Mouse (Mus musculus) forebrain, embryonic 13.5 days (tissue): ENCODE results near the gene Tbx4. TPM values are rescaled to one million over a fixed set of nuclear protein-coding genes. Genes with fewer than 3 reads are reported as not detected.

Experiments
- ATAC-seq: fragments of 200-750 bp; cut with Nextera tagmentation; 2 replicates; pipeline ENCODE4 v1.8.0; 2017
- H3K27ac ChIP-seq: fragments of 300-500 bp; sonication (generic); 2 replicates; pipeline ENCODE4 v1.5.1; 2015; ENCODE audit warnings: inconsistent platforms, mild to moderate bottlenecking, moderate library complexity
- H3K27me3 ChIP-seq: fragments of 300-500 bp; sonication (generic); 2 replicates; pipeline ENCODE4 v1.6.1; 2015; ENCODE audit warnings: mild to moderate bottlenecking, inconsistent platforms
- H3K36me3 ChIP-seq: fragments of 300-500 bp; sonication (generic); 2 replicates; pipeline ENCODE4 v1.6.1; 2015; ENCODE audit warnings: mild to moderate bottlenecking, inconsistent platforms; ENCODE audit not compliant: poor library complexity, severe bottlenecking
- H3K4me1 ChIP-seq: fragments of 300-500 bp; sonication (generic); 2 replicates; pipeline ENCODE4 v1.6.1; 2015; ENCODE audit warnings: inconsistent platforms
- H3K4me2 ChIP-seq: fragments of 300-500 bp; sonication (generic); 2 replicates; pipeline ENCODE4 v1.6.1; 2015; ENCODE audit warnings: inconsistent platforms, mild to moderate bottlenecking, moderate library complexity
- H3K4me3 ChIP-seq: fragments of 300-500 bp; sonication (generic); 2 replicates; pipeline ENCODE4 v1.5.1; 2015; ENCODE audit warnings: mild to moderate bottlenecking, inconsistent platforms
- H3K9ac ChIP-seq: fragments of 300-500 bp; sonication (generic); 2 replicates; pipeline ENCODE4 v1.6.1; 2015; ENCODE audit warnings: mild to moderate bottlenecking, inconsistent platforms
- H3K9me3 ChIP-seq: fragments of 300-500 bp; sonication (generic); replicated peaks from 2 replicates; pipeline ENCODE4 v1.6.1; 2016; ENCODE audit warnings: inconsistent platforms
- WGBS: fragments of 180-500 bp; shearing (Covaris S2); methylation state at CpG from one replicate; pipeline ENCODE4 v1.1.7; 2015; 5-methylcytosine and 5-hydroxymethylcytosine counted together
- polyA plus RNA-seq: library from polyadenylated mRNA; unstranded; fragments of >200 nt; fragmentation: Nextera tagmentation; extraction: Ambion mirVana; gene quantifications from 2 replicates; pipeline ENCODE4 v1.2.1, GENCODE M21; 2015

The Tbx4 gene
- polyA plus RNA-seq, 1 experiment from 2014 or later, result 0.06 TPM

DNA sequence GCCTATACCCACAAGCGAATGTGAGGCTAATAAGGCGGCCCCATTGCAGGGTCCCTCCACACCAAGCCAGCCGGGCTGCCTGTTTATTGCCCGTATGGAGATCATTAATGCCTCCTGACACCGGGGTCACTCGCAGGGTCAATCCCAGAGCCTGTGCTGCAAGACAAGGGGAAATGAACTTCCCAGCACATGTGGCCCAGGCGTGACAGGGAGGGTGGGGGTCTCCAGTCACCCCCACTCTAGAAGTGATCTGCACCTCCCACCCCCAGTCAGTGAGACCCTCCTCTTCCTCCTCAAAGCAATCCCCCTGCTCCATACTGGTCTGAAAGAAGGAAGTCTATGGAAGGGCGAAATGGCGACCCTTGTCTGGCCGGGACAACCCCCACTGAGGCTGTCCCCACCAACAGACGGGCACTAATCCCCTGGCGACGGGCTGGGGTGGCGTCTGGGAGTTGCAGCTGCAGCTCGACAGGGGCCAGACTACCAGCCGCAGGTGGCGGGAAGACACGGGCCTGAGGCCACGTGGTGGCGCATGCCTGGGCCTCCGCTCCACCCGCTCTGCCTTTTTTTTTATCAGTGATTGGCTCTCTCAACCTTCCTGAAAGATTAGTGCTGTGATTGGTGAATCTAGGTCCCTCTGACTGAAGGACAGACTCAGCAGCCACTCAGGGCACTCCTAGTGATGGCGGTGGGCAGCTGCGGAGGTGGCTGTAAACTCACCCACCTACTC, 10.0 kb upstream of the Tbx4 start:
- H3K27me3 ChIP-seq, result peaks cover 16% of the 10 kb centered on the region; the same call in 1 of the 2 replicates
- H3K27ac ChIP-seq, result no peak overlapping the region
- no peak overlapping the region for H3K4me2 ChIP-seq
- no peaks in the 10 kb centered on the region for H3K4me1 ChIP-seq
- no peak overlapping the region for H3K4me3 ChIP-seq
- 64% methylated on average over 24 of the region's 24 CpGs for WGBS
- no peak for ATAC-seq
- no peaks in the 10 kb centered on the region for H3K9me3 ChIP-seq
- no peaks in the 10 kb centered on the region for H3K36me3 ChIP-seq
- no peak overlapping the region for H3K9ac ChIP-seq

DNA sequence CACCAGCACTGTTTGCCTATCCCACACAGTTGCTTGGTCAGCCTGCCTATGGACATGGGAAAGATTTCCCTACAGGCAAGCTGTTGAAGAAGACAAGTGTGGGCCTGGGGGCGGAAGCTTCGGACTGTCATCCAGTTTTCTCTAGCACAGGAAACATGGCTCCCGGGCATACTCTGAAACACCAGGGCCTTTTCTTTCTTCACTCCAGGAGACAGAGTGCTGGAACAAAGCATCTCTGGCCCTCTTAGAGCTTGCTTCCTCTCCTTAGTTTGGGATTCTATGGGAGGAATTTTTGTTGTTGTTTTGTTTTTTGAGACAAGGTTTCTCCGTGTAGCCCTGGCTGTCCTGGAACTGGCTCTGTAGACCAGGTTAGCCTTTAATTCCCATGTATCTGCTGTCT, 1.7 kb upstream of the Tbx4 start:
- Histone ChIP-seq H3K9ac (no peak overlapping the region), H3K27me3 (peaks cover 80% of the 10 kb centered on the region)

DNA sequence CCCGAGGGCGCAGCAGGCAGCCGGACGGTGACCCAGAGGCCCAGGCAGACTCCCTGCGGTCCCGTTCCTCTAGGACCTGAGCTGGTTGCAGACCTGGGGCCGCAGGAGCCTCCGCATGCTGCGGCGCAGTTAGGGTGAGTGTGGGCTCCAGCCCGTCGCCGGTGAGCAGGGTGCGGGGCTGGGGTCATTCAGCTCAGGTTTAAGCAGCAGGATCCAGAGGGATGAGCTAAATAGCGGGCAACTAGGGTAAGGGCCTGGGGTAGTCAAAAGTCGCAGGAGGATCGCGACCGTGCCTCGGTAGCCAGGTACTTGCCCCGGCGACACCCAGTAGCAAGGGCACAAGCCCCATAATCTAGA, 185 bp downstream of the Tbx4 start:
- no peak for ATAC-seq

More for the DNA sequence above, 1.7 kb upstream of the Tbx4 start:
- Histone ChIP-seq H3K9me3 (no peaks in the 10 kb centered on the region), H3K36me3 (no peaks in the 10 kb centered on the region), H3K4me3 (no peak overlapping the region), H3K4me2 (no peak overlapping the region), H3K27ac (no peak overlapping the region), H3K4me1 (peaks cover 4% of the 10 kb centered on the region; the same call in 1 of the 2 replicates)
- ATAC-seq, result no peak
- 43% methylated on average over 4 of the region's 4 CpGs for WGBS

DNA sequence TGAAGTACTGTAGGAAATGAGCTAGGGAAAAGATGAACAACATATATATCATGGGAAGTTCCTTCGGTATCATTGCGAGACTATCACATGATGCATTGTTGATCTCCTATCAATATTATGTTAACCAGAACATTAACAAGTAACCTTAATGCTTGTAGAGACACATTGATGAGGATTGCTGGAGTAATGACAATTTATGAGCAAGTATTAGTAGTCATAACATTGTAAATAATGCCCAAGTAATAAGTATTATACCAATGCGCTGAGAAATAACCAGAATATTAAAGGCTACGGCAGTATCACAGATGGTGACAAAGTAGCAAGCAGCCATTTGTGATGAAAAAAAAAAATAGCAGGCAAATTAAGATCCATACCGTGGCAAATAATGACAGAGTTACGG, 1.1 kb downstream of the Tbx4 start:
- H3K27me3 ChIP-seq, result peaks cover 93% of the 10 kb centered on the region
- WGBS, result 21% methylated on average over 6 of the region's 6 CpGs
- H3K4me2 ChIP-seq, result no peak overlapping the region
- H3K4me3 ChIP-seq, result no peak overlapping the region
- H3K27ac ChIP-seq, result no peak overlapping the region
- no peak overlapping the region for H3K9ac ChIP-seq
- no peaks in the 10 kb centered on the region for H3K9me3 ChIP-seq
- no peak for ATAC-seq
- peaks cover 7% of the 10 kb centered on the region; the same call in 1 of the 2 replicates for H3K4me1 ChIP-seq
- H3K36me3 ChIP-seq, result no peaks in the 10 kb centered on the region

More for the DNA sequence above, 185 bp downstream of the Tbx4 start:
- Histone ChIP-seq H3K4me2 (no peak overlapping the region), H3K4me1 (peaks cover 7% of the 10 kb centered on the region; the same call in 1 of the 2 replicates), H3K27ac (no peak overlapping the region), H3K36me3 (no peaks in the 10 kb centered on the region), H3K4me3 (no peak overlapping the region), H3K27me3 (peaks cover 93% of the 10 kb centered on the region), H3K9ac (no peak overlapping the region), H3K9me3 (no peaks in the 10 kb centered on the region)
- under 1% methylated on average over 22 of the region's 22 CpGs for WGBS

DNA sequence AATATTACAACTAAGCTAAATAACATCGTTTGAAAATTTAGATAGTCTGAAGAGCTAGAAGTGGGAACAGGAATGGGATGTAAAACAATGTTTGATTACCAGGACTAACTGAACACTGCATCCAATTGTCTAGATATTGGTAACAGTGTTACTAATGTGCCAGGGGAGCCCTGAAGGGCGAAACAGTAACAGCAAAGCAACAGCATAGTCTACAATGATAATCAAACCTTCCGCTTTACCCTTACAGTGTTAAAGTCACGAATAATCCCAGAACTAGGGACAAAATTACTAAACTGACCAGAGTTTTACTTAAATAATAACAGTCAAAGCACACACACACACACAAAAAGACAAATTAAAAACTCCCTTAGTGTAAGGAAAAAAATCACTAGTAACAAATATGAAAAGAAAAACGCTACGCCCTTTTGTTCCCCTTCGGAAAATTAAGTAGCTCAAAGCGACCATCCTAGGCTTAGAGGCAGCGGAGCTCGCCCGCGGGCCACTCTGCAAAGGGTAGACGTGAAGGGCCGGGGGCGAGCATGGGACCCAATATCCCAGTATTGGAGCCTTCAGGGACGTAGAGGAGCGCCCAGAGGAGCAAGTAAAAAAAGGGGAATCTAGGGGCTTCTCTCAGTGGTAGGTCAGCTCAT, 1.7 kb downstream of the Tbx4 start:
- 1% methylated on average over 17 of the region's 17 CpGs for whole genome bisulfite sequencing

DNA sequence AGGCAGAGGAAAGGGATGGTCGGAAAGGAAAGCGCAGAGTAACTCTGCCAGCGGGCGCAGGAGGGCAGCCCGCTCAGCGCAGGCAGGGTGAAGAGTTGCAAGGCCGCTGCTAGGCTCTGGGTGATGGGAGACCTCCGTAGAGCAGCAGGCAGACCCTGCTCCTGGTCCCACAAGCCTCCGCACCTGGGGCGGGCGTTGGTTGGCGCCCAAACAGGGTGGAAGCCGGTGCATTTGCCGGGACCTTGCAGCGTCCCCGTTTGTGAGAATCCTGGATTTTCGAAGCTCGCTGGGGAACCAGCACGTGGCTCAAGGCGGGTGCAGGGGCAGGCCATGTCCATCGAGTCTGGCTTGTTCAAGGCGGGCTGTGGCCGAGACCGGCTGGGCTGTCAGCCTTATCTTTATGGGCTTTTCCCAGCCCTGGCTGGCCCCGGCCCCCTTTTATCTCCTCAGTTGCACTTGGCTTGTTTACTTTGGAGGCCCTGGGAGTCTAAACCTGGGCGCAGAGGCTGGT, 2.3 kb downstream of the Tbx4 start:
- H3K36me3 ChIP-seq, result no peaks in the 10 kb centered on the region
- no peak overlapping the region for H3K4me3 ChIP-seq
- peaks cover 7% of the 10 kb centered on the region; the same call in 1 of the 2 replicates for H3K4me1 ChIP-seq
- H3K27me3 ChIP-seq, result peaks cover 95% of the 10 kb centered on the region
- no peak overlapping the region for H3K27ac ChIP-seq
- ATAC-seq, result no peak
- no peak overlapping the region for H3K9ac ChIP-seq
- H3K4me2 ChIP-seq, result no peak overlapping the region
- H3K9me3 ChIP-seq, result no peaks in the 10 kb centered on the region
- WGBS, result under 1% methylated on average over 26 of the region's 26 CpGs

More for the DNA sequence above, 1.7 kb downstream of the Tbx4 start:
- H3K9ac ChIP-seq, result no peak overlapping the region
- H3K36me3 ChIP-seq, result no peaks in the 10 kb centered on the region
- H3K27me3 ChIP-seq, result peaks cover 95% of the 10 kb centered on the region
- H3K27ac ChIP-seq, result no peak overlapping the region
- no peak overlapping the region for H3K4me3 ChIP-seq
- H3K4me1 ChIP-seq, result peaks cover 7% of the 10 kb centered on the region; the same call in 1 of the 2 replicates
- H3K4me2 ChIP-seq, result no peak overlapping the region
- ATAC-seq, result no peak
- no peaks in the 10 kb centered on the region for H3K9me3 ChIP-seq

DNA sequence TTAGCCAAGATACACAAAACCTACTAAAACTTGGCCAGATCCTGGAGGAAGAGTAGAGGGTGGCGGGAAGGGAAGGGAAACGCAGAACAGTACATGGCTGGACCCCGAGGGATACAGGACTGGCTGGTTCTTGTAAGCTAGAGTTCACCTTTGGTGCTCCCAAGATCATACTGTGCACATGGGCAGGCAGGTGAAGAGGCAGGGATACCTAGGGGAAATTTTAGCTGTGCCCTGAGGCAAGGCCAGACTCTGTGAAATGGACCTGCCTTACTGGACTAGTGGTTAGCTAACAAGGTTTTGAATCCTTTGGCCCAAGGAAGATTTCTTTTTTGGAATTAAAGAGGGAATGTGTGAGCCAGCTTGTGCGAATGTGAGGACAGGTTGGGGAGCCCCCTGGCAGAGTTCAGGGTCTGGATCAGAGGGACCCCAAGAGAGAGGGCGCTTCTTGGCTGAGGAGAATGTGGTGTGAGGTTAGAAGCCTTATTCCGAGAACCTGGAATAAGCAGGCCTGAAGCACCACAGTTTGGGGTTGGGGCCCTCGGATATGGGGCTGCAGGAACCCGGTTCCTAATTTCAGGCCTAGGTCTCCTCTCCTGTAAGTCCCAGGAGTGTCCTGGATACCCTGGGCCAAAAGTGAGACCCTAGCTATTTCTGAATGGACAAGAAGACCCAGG, 3.0 kb downstream of the Tbx4 start:
- Histone ChIP-seq H3K36me3 (no peaks in the 10 kb centered on the region), H3K9me3 (no peaks in the 10 kb centered on the region), H3K27me3 (peaks cover 95% of the 10 kb centered on the region), H3K9ac (no peak overlapping the region), H3K4me2 (no peak overlapping the region), H3K4me3 (no peak overlapping the region), H3K27ac (no peak overlapping the region), H3K4me1 (peaks cover 7% of the 10 kb centered on the region; the same call in 1 of the 2 replicates)
- 11% methylated on average over 8 of the region's 8 CpGs for WGBS
- ATAC-seq, result no peak

DNA sequence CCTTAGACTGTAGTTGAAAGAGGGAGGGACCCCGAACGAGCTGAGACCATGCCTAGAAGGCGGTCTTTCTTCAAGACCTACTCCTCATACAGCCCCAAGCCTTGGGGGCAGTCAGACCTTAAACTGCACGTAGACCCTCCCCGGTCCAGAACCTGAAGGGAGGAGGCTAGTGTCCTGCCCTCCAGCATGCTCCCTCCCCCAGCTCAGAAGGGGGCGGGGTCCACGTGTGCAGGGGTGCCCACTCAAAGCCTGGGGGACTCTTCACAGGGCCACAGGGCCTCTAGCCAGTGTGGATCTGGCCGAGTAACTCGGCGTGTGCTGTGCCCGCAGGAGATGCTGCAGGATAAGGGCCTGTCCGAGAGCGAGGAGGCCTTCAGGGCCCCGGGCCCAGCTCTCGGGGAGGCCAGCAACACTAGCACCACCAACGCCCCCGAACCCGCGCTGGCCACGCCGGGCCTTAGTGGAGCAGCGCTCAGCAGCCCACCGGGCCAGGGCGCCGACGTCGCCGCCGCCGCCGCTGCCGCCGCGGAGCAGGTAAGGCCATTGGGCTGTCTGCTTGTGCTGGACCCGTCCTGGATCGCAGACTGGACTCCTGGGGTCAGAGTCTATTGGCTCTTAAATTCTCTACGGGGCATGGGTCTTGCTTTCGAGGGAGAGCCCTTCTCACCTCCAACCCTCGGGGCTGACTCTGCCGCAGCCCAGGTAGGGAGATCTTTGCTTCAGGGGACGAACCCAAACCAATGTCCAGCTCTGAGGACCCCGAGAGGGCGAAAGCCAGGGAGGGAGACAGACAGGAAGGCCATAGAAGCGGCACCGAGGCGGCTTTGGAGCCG, 3.7 kb downstream of the Tbx4 start:
- Histone ChIP-seq H3K27me3 (peaks cover 95% of the 10 kb centered on the region), H3K4me3 (no peak overlapping the region), H3K4me2 (no peak overlapping the region), H3K9ac (no peak overlapping the region), H3K9me3 (no peaks in the 10 kb centered on the region), H3K36me3 (no peaks in the 10 kb centered on the region), H3K4me1 (peaks cover 11% of the 10 kb centered on the region), H3K27ac (no peak overlapping the region)
- no peak for ATAC-seq
- WGBS, result 1% methylated on average over 47 of the region's 47 CpGs

DNA sequence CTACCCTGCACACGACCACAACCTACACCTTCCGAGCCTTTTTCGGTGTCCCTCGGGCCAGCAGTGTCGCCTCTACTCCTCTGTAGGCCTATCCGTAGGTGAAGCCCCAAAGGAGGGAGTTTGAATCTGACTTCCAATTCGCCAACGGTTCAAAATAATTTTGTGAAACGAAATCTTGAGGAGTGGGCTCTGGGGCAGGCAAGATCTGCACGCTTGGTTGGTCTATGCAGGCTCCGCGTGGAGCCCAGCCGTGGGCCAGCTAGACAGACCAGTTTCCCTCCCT, 4.3 kb downstream of the Tbx4 start:
- peaks cover 16% of the 10 kb centered on the region for H3K4me1 ChIP-seq
- no peak overlapping the region for H3K4me2 ChIP-seq
- peaks cover 95% of the 10 kb centered on the region for H3K27me3 ChIP-seq
- H3K36me3 ChIP-seq, result no peaks in the 10 kb centered on the region
- WGBS, result 2% methylated on average over 13 of the region's 13 CpGs
- no peak overlapping the region for H3K9ac ChIP-seq
- no peak overlapping the region for H3K4me3 ChIP-seq
- H3K9me3 ChIP-seq, result no peaks in the 10 kb centered on the region
- H3K27ac ChIP-seq, result no peak overlapping the region
- no peak for ATAC-seq

DNA sequence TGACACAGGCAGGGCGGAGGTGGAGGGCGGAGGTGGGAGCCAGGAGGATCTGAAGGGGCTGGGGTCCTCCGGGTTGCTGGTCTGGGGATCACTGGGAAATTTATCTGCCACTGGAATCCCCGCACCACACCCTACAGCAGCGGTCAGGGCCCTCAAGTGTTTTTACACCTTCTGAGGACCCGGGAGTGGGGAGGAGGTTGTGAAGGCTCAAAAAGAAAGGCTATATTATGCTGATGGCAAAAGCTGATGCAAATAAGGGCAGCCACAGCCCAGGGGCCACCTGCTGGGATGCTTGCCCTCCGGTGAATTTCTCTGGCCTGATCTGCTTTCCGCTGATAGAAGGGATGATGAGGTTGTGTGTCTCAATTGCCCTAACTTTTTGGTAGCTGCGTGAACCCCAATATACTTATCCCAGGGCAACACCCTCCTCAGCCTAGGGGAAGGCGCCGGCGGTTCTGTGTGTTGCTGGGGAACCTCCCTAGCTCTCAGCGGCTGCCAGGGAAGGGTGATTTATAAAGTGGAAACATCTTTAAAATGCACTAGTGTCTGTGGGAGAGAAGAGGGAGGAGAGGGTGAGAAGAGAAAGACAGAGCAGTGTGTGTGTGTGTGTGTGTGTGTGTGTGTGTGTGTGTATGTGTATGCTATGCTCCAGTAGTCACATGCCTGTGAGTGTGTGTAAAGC, 4.9 kb downstream of the Tbx4 start:
- H3K36me3 ChIP-seq, result no peaks in the 10 kb centered on the region
- H3K9ac ChIP-seq, result no peak overlapping the region
- no peak overlapping the region for H3K4me3 ChIP-seq
- no peaks in the 10 kb centered on the region for H3K9me3 ChIP-seq
- peaks cover 95% of the 10 kb centered on the region for H3K27me3 ChIP-seq
- H3K4me1 ChIP-seq, result peaks cover 15% of the 10 kb centered on the region
- no peak overlapping the region for H3K4me2 ChIP-seq
- H3K27ac ChIP-seq, result no peak overlapping the region
- ATAC-seq, result no peak
- 1% methylated on average over 13 of the region's 13 CpGs for WGBS

DNA sequence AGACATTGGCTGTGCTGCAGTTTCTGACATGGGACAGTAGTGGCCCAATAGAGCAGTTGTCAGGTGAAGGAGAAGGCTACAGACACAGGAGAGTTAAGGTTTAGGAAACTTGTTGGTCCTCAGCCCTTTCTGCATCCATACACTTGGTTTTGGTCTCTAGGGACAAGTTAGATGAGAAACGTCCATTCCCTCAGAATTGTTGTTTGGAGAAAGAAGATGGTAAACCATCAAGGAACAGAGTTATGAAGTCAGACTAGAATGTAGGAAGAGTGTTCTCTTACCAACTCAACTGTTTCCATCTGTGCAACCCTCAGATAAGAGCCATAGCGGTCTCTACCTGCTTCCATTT, 5.4 kb downstream of the Tbx4 start:
- Histone ChIP-seq H3K4me1 (peaks cover 12% of the 10 kb centered on the region), H3K9ac (no peak overlapping the region), H3K27me3 (peaks cover 95% of the 10 kb centered on the region), H3K4me3 (no peak overlapping the region), H3K9me3 (no peaks in the 10 kb centered on the region), H3K36me3 (no peaks in the 10 kb centered on the region), H3K4me2 (no peak overlapping the region), H3K27ac (no peak overlapping the region)
- ATAC-seq, result no peak
- 0% methylated on average over 2 of the region's 2 CpGs for WGBS
